Mouse (Mus musculus) brain, adult 2 months (tissue): ENCODE measurements around the gene Mfsd4a.

Experiments
- DNase-seq: peaks from one replicate; pipeline ENCODE4 v3.0.0; 2011; ENCODE audit warnings: low read depth, low spot score

The Mfsd4a gene

DNA sequence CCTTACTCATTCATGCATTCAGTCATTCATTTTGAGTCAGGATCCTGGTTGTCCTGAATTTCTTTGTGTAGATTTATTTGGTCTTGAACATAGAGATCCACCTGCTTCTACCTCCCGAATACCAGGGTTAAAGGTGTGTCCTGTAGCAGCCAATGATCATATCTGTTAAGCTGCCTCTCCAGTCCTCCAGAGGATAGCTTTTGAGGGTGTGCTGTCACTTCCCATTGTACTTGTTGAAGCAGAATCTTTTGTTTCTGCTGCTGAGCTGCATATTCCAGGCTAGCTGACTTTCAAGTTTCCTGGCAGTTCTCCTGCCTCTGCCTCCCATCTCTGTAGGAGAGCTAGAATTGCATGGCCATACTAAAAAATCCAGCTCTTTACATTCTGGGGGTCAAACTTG lies 51.2 kb downstream of the Mfsd4a start:
- no peak for DNase-seq

DNA sequence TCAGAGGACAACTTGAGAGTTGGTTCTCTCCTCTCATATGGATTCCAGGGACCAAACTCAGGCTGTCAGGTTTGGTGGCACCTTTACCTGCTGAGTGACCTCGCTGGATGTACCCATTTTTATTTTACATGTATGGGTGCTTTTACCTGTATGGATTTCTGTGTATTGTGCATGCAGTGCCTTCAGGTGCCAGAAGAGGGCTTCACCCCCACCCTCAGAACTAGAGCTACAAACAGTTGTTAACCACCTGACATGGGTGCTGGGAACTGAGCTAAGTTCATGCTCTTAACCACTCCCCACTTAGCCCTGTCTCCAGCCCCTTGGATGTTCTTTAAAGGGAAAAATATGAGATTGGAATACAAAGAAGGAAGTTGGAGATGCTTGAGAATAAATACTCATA lies 53.1 kb downstream of the Mfsd4a start:
- DNase-seq, result no peak

DNA sequence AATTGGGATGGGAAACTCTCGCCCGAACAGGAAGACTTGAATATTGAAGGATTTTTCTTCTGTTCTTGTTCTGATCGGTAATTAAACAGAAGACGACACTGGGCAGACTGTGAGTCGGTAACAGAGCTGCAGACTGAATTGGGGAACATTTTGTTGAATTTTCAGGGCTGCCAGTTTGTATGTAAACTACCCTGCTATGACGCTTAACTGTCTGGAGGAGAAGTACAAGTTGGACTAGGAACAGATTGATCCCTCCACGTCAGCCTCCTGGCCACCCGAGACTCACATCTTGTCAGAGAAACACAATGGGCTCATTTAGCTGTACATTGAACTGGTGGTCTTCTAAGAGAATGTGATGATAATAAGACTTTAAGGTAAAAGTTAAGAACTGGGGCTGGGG lies 55.0 kb downstream of the Mfsd4a start:
- peak; percentile 24 for DNase-seq

DNA sequence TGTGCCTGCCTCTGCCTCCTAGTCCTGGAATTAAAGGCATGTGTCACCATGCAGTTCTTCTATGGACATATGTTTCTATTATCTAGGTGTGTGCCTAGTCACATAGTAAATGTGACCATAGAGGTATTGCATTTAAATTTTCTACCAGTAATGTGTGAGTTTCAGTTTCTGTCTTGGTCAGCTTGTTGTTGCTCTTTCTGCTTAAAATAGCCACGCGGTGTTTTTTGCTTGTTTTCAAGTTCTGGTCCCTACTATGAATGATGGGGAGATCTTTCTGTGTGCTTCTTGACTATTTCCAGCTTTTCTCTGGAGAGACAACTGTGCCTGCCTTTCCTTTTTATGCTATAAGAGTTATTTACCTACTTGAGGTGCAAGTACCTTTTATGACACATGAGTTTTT lies 56.1 kb downstream of the Mfsd4a start:
- DNase-seq, result no peak

DNA sequence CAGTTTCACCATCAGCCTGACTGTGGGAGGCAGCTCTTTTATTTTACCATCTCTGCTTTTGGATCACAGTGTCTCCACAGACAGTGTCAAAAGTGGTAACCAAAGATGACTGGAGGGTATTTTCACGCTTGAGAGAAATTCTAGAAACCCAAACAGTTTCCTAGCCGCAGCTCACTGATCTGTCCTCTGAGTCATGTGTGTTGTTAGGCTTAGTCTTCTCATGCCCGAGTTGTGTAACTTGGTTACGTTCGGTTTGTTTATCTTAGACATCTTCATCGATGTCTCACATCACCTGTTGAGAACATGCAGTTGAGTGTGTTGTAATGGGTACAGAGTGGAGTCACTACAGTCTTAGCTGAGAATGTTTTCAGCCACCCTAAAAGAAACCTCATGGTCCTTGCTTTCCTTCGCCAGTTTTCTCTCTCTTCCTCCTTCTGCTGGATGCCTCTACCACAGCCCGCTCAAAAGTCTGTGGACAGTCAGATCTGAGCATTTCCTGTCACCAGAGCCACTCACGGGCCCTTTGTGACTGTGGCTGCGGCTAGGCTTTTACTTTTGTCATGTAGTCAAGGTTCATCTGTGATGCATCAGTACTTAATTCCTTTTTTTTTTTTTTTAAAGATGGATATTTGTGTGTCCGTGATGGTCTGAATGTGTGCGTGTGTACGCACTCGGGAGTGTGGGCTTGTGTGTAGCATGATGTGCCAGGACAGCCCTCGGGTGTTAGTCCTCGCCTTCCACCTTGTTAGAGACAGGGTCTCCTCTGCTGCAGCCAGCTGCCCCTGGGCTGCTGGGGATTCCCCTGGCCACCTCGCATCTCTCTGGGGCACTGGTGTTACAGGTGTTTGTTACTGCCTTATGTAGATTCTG lies 57.0 kb downstream of the Mfsd4a start:
- peak; percentile 22 for DNase-seq

DNA sequence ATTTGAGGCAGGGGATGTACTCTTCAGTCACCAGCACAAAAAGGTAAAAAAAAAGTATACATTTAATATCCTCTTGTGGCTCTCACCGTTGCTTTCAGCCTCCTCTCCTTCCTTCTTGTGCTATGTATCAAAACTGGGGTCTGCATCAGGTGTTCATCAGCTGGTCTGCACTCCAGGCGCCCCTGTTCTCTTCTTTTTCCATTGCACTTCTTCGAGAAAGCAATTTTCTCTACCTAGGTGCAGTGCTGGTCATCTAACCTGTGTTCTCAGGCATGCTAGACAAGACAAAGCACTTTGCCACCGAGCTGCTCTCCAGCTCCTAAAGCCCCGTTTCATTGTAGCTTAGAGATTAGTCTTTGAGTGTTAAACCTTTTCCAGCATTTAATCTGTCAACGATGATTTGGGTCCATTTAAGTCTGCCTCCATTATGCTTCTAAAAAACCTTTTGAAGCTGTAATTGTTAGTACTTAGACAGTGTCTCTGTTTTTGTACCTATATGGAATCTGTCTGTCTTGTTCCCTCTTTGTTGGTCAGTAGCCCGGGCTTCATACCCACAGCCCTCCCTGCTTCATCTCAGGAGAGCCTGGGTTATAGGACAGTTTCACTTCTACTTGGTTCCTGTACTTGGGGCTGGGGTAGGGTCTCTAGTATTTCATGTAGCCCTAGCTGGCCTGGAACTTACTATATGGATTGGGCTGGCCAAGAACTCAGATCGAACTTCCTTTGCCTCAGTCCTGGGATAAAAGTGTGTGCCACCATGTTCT lies 58.8 kb downstream of the Mfsd4a start:
- no peak for DNase-seq

DNA sequence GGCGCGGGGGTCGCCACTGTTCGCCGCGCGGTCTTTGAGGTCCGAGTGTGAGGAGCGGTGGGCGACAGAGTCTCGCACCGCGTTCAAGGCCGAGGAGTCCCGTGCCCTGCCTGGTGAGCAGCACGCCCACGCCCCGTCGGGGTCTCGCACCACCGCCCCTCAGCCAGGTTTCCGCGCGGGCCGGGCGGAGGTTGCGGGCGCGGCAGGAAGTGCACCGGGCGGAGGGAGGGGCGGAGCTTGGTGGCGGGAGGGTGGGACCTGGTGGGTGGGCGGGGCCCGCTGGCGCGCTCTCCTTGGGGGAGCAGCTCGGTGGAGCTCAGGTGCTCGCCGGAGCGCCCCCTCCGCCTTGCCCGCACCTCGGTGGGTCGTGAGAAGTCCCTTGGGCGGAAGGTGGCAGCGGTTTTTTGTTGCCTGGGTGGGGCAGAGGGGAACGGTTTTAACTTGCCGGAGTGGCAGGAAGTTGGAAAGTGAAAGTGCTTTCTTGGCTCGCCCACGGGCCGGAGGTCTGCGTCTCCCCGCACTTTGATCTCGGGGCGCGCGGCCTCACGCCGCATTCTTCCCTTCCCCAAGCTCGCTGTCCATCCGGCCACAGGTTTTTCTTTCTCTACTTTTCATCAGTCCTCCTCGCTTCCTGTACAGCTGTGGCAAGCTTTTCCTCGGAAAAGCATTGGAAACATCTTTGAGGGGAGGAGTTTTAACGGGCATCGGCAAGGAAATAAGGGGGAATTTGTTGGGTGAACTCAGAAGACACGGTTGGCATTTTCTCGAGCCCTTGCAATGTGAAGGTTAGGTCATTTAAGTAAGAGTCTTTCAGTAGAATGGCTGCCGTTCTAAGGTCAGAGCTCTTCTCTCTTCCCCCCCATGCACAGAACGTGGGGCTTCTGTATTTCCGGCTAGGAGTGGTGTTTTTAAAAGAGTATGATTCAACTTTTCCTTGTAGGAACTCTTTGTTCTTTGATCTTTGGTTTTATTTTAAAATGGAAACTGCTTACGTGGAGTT lies 59.7 kb downstream of the Mfsd4a start:
- DNase-seq, result peak; percentile 92

DNA sequence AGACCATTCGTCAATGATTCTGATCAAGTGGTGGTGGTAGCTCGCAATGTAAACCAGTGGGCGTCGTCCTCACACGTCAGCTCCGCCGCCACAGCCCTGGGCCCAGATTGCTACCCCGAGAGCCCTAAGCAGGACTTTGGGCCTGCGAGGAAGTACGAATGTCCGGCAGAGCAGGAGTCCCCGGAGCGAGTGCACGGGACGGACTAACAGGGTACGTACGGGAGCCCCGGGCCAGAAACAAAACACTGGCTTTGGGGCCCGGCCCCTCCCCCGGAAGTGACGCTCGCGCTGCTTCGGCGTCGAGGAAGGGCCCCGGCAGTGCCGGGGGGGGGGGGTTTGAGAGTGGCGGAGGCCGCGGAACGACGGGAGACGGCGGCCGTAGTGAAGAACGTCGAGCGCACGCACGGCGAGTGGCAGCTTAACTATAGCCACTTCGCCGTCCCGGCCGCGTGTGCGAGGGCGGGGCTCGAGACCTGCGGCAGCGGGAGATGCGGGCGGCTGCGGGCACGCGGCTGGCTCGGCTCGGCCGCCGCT lies 60.5 kb downstream of the Mfsd4a start, which contains the start of gene Elk4:
Gene Elk4, plus strand, starts transcription at position 326 of the 534 bp plus-strand sequence.
- peak; percentile 94 for DNase-seq

DNA sequence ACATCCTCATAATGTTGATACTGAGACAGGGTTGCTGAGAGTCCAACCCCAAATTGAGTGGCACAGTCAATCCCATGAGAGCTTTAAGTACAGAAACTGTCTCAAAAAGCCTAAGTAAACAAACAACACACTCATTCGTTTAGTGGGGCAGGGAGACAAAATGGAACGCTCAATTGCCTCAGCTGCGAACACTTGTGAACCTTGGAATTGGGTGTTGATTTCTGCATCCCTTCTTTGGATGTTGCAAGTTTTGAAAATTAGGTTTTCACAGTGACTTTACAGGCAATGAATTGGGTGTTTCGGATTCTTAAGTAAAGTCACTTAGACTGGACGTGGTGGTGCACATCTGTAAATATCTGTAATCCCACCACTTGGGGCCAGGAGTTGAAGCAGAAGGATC lies 61.1 kb downstream of the Mfsd4a start:
- DNase-seq, result no peak

DNA sequence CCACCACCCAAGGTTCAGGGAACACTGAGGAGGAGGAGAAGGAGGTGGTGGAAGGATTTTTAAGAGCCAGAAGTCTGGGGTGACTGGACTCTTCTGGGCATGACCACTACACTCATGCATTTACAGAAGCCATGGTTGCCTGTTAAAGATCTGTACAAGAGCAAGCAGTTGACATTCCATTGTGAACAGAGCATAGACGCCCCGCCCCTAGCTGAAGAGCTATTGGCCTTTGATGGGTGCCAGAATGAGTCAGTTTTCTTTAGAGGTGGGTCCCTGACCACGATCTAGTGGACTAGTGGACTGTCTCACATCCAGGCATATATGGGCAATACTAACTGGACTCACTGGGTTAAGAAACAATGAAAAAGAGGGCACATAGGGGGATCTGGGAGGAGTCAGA lies 61.8 kb downstream of the Mfsd4a start:
- no peak for DNase-seq

DNA sequence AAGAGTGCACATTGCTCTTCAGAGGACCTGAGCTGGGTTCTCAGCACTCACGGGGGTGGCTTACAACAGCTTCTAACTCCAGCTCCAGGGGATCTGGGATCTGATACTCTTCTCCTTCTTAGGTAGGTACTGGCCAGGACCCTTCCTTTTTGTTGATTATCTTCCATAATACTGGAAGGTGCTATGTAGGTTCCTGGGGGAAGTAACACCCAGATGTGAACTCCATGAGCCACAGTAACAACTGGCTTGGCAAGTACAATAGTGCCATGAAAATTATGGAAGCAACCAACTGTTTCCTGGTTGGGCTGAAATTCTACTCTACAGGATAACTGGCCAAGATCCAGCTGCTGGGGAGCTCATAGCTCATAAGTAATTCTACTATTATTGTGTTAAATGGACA lies 62.4 kb downstream of the Mfsd4a start:
- no peak for DNase-seq

DNA sequence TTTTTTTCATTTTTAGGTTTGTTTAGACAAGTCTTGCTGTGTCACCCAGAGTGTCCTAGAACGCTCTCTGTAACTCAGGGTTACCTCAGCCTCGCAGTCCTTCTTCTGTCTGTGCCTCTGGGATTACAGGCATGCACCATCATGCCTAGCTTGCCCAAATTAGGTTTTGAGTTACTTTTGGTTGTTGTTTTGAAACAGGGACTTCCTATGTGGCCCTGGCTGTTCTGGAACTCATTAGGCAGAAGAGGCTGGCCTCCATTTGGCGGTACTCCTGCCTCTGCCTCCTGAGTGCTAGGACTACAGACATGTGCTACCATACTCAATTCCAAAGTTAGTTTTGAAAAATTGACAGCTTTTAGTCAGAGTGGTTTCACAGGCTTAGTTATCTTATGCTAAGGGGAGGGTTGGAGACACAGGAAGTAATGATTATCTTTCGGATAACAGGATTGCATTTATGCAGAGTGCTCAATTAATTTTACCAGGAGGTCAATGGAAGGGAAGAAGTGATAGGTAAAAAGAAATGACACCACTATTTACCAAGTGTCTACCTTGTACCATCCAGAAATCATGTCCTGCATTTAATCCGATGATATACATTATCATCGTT lies 63.2 kb downstream of the Mfsd4a start:
- no peak for DNase-seq

DNA sequence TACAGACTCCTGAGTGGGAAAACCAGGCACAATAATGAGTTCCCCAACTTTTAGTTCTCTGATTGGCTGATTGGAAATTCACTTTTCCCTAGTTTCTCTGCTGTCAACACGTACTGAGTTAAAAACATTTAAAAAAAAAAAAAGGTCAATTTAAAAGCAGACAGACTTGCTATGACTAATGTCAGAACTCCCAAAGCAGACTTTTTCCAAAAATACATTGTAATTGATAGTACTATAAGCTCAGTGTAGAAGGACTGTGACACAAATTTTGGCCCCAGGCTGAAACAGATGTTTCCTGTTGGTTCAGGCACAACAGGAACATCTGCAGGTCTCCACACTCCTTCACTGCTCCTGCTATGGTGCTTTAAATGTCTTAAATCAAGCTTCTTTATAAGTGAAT lies 64.0 kb downstream of the Mfsd4a start:
- DNase-seq, result no peak

DNA sequence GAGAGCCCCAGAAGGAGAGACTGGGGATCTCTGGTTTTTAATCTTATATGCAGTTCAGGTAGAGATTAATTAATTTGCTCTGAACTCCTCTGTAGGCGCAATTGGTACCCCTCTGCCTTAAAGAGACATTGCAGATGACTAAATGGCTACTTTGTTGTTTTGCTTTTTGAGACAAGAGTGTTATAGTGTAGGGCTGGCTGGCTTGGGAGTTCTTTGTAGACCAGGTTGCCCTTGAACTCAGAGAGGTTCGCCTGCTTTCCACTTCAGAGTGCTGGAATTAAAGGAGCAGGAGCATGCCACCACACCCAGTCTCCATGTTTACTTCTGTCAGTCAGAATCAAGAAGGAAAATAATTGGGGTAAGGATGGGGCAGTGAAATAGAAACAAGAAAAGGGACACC lies 64.8 kb downstream of the Mfsd4a start:
- no peak for DNase-seq

DNA sequence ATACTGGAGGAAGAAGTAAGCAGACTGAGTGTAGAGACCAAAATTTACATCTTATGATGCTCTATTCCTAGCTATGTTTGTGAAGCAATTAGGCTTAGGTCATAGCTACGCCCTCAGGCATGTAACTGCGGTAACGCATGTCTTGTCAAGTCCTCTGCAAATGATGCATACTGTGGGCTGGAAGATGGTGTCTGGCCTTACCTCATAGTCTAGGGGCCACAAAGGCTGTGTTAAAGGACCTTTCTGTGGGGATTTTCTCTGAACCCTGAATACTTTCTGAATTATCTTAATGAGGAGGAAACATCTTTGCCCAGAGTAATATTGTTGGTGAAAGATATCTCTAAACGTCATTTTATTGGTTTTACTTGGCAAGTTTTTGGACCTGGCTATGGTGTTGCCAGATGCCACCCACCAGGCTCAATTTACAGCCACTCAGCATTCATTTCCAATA lies 66.0 kb downstream of the Mfsd4a start:
- no peak for DNase-seq

DNA sequence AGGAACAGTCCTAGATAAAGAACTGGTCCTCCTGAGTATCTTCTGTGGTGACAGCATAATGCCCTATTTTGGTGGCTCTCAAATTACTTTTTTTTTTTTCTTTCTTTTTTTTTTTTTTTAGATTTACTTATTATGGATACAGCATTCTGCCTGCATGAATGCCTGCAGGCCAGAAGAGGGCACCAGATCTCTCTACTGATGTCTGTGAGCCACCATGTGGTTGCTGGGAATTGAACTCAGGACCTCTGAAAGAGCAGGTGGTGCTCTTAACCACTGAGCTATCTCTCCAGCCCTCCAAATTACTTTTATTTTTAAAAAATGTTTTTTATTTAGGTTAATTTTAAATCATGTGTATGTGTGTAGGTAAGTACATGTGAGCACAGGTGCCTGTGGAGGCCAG lies 67.4 kb downstream of the Mfsd4a start:
- no peak for DNase-seq

DNA sequence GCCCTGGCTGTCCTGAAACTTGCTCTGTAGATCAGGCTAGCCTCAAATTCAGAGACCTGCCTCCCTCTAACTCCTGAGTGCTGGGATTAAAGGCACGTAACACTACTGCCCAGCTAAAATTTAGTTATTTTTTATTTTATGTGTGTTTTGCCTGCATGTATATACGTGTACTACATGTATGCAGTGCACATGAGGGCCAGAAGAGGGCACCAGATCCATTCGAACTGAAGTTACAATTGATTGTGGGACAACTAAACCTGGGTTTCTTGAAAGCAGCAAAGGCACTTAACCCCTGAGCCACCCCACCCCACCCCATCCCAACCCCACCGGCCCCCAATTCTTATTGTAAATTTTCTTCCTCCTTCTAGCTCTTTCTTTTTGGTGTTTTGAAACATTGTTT lies 72.8 kb downstream of the Mfsd4a start:
- peak; percentile 47 for DNase-seq

DNA sequence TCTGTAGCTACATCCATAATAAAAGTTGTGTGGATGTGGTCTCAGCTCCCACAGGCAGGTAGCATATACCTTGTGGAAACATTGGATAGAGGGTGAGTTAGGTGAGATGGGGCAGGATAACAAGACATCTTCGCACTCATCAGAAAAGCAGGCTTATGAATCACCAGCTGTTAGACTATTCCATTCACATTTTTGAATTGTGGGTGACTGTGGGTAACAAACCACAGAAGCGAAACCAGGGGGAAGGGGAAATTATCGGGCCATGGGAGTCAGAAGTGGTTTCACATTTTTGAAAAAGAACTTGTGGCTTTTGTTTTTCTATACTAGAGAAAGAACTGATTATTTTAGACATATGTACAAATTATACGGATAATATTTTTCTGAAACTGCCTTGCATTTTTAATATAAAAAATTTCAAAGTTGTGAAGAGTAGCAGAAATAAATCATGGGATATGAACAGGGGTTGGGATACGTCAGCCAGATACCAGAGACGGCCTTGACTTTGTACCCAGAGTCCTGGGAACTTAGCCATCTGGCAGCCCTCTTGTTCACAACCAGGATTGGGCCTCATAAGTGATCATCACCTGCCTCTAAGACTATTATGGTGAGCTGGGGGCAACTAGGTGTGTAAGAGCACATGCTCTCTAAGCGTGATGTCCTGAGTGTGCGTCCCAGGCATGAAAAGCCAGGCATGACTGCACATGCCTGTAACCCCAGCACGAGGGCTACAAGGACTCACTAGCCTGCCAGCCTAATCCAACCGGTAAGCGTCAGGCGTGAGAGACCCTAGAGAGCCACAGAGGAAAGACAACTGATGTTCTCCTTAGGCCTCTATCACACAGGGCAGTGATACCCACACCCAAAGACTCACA lies 74.5 kb downstream of the Mfsd4a start:
- no peak for DNase-seq

DNA sequence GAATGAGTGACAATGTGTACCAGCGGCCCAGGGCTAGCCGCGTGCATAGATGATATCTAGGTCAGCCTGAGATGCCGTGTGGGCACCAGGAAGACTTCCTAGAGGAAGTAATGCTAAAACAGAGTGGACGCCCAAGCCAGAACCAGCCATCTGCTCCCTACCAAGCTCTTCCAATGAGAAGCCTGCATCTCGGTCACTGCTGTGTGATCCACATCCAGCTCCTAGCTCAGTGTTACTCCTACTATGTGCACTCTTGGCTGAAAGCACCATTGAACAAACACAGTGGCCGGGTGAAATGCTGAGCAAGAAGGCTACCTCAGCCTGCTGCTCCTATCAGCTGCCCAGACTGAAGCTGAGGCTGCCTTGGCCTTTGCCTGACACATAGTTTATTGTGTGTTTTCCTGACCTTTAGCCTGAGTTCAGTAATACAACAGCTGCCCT lies 75.3 kb downstream of the Mfsd4a start:
- DNase-seq, result peak; percentile 75
